Mouse (Mus musculus) layer of hippocampus, adult 9-11 months (tissue): Measurements from ENCODE around the gene Csnk2a1.
"Not testable (repeated sequence)": the region's sequence is repeated elsewhere in the genome, so short reads cannot be mapped to it uniquely, and the experiment has no call there.

Source experiments
- DNase-seq: peaks from one replicate; pipeline ENCODE4 v3.0.0; 2022

The Csnk2a1 gene

GRCm38 (mm10) chr2:152226248-152227050 lies at the start of gene Csnk2a1:
Gene Csnk2a1 (plus strand): TSS chr2:152226839.
- peak; percentile 95 for DNase-seq

- DNase-seq = no peak
These were observed 49.4 kb upstream of the Csnk2a1 start for GRCm38 (mm10) chr2:152177162-152177805.

- DNase-seq = no peak
These were observed 48.9 kb upstream of the Csnk2a1 start for GRCm38 (mm10) chr2:152177806-152178170.

GRCm38 (mm10) chr2:152178345-152178744 lies 48.3 kb upstream of the Csnk2a1 start:
- no peak for DNase-seq

- no peak for DNase-seq
These were observed 47.3 kb upstream of the Csnk2a1 start for GRCm38 (mm10) chr2:152179301-152179700.

GRCm38 (mm10) chr2:152180323-152180722 lies 46.3 kb upstream of the Csnk2a1 start:
- DNase-seq = no peak

GRCm38 (mm10) chr2:152187132-152187531 lies 39.5 kb upstream of the Csnk2a1 start:
- DNase-seq = no peak

GRCm38 (mm10) chr2:152189213-152189612 lies 37.4 kb upstream of the Csnk2a1 start:
- no peak for DNase-seq

- DNase-seq = no peak
These were observed 37.0 kb upstream of the Csnk2a1 start for GRCm38 (mm10) chr2:152189640-152190039.

GRCm38 (mm10) chr2:152190161-152190560 lies 36.5 kb upstream of the Csnk2a1 start:
- DNase-seq = no peak

GRCm38 (mm10) chr2:152192591-152193345 lies 33.9 kb upstream of the Csnk2a1 start:
- no peak for DNase-seq

GRCm38 (mm10) chr2:152193346-152193710 lies 33.3 kb upstream of the Csnk2a1 start:
- DNase-seq = no peak

GRCm38 (mm10) chr2:152194586-152194985 lies 32.1 kb upstream of the Csnk2a1 start:
- DNase-seq = no peak

- no peak for DNase-seq
These were observed 29.7 kb upstream of the Csnk2a1 start for GRCm38 (mm10) chr2:152196896-152197295.

GRCm38 (mm10) chr2:152197301-152197712 lies 29.3 kb upstream of the Csnk2a1 start:
- peak; percentile 68 for DNase-seq

- not testable (repeated sequence) for DNase-seq
These were observed 20.5 kb upstream of the Csnk2a1 start for GRCm38 (mm10) chr2:152206139-152206538.

GRCm38 (mm10) chr2:152211871-152212270 lies 14.8 kb upstream of the Csnk2a1 start:
- DNase-seq = no peak

GRCm38 (mm10) chr2:152216975-152217374 lies 9.7 kb upstream of the Csnk2a1 start:
- no peak for DNase-seq

- no peak for DNase-seq
These were observed 2.9 kb upstream of the Csnk2a1 start for GRCm38 (mm10) chr2:152223521-152224300.

- no peak for DNase-seq
These were observed 1.1 kb upstream of the Csnk2a1 start for GRCm38 (mm10) chr2:152225536-152225935.

- peak; percentile 63 for DNase-seq
These were observed 427 bp downstream of the Csnk2a1 start for GRCm38 (mm10) chr2:152227051-152227481.

GRCm38 (mm10) chr2:152230046-152230445 lies 3.4 kb downstream of the Csnk2a1 start:
- no peak for DNase-seq

GRCm38 (mm10) chr2:152237926-152238325 lies 11.3 kb downstream of the Csnk2a1 start:
- no peak for DNase-seq
